Mouse (Mus musculus) stomach, embryonic 14.5 days (tissue): ENCODE measurements around the gene Gm49322. TPM values are rescaled to one million over a fixed set of nuclear protein-coding genes. Genes with fewer than 3 reads are reported as not detected.

Experiments
- microRNA-seq: library from miRNA; unstranded; fragments of <30 nt; microRNA quantifications from one replicate; pipeline ENCODE4, GENCODE M21; 2016
- polyA plus RNA-seq: library from polyadenylated mRNA; unstranded; fragments of >200 nt; fragmentation: Nextera tagmentation; extraction: Ambion mirVana; gene quantifications from 2 replicates; pipeline ENCODE4 v1.2.1, GENCODE M21; 2014

Gm49322 gene
- polyA plus RNA-seq, 1 experiment from 2014 or later = 1.5 TPM

Small RNA genes lying within 50 kb of the gene (microRNA-seq; reads per million reads assigned to microRNA genes)
- not detected for gene Mir6912

Other genes with a start within 250 kb of the Gm49322 start
- gene Plk5, start 249.6 kb upstream of the Gm49322 start, polyA plus RNA-seq = 0.30 and 0.62 TPM in 2 replicates
- 7.7 and 8.1 TPM in 2 replicates for gene Mex3d, start 218.4 kb upstream of the Gm49322 start, polyA plus RNA-seq
- gene Mbd3, start 206.5 kb upstream of the Gm49322 start, polyA plus RNA-seq = 194 and 200 TPM in 2 replicates
- 645 and 784 TPM in 2 replicates for gene Uqcr11, start 199.2 kb upstream of the Gm49322 start, polyA plus RNA-seq
- gene Tcf3, start 172.4 kb upstream of the Gm49322 start, polyA plus RNA-seq = 107 and 108 TPM in 2 replicates
- gene Onecut3, start 111.2 kb upstream of the Gm49322 start, polyA plus RNA-seq = 0.25 and 0.53 TPM in 2 replicates
- 0.11 and 0.25 TPM in 2 replicates for gene Atp8b3, start 66.9 kb upstream of the Gm49322 start, polyA plus RNA-seq
- gene Rexo1, start 44.5 kb upstream of the Gm49322 start, polyA plus RNA-seq = 22.9 and 24.3 TPM in 2 replicates
- 8.1 and 8.4 TPM in 2 replicates for gene Klf16, start 28.7 kb upstream of the Gm49322 start, polyA plus RNA-seq
- gene Abhd17a, start 15.7 kb upstream of the Gm49322 start, polyA plus RNA-seq = 89.7 and 104 TPM in 2 replicates
- gene Scamp4, start 3.1 kb upstream of the Gm49322 start, polyA plus RNA-seq = 95.9 and 106 TPM in 2 replicates
- 7.7 and 7.9 TPM in 2 replicates for gene Adat3, start 3.1 kb upstream of the Gm49322 start, polyA plus RNA-seq
- gene Csnk1g2, start 16.8 kb downstream of the Gm49322 start, polyA plus RNA-seq = 43.5 and 67.4 TPM in 2 replicates
- gene Btbd2, start 51.0 kb downstream of the Gm49322 start, polyA plus RNA-seq = 46.3 and 64.2 TPM in 2 replicates
- gene Mknk2, start 72.1 kb downstream of the Gm49322 start, polyA plus RNA-seq = 71.3 and 75.5 TPM in 2 replicates
- 47.9 and 51.1 TPM in 2 replicates for gene Mob3a, start 96.0 kb downstream of the Gm49322 start, polyA plus RNA-seq
- 16.7 and 18.4 TPM in 2 replicates for gene Izumo4, start 96.2 kb downstream of the Gm49322 start, polyA plus RNA-seq
- gene Ap3d1, start 136.2 kb downstream of the Gm49322 start, polyA plus RNA-seq = 81.7 and 85.8 TPM in 2 replicates
- gene Dot1l, start 149.2 kb downstream of the Gm49322 start, polyA plus RNA-seq = 24.5 and 25.8 TPM in 2 replicates
- gene Sf3a2, start 192.2 kb downstream of the Gm49322 start, polyA plus RNA-seq = 77.7 and 81.8 TPM in 2 replicates
- 110 and 116 TPM in 2 replicates for gene Plekhj1, start 192.6 kb downstream of the Gm49322 start, polyA plus RNA-seq
- gene Amh, start 199.2 kb downstream of the Gm49322 start, polyA plus RNA-seq = not detected in 2 replicates
- gene Jsrp1, start 207.5 kb downstream of the Gm49322 start, polyA plus RNA-seq = 0.45 and 1.4 TPM in 2 replicates
- gene Oaz1, start 220.6 kb downstream of the Gm49322 start, polyA plus RNA-seq = 1,724 and 1,898 TPM in 2 replicates
- gene Lingo3, start 238.0 kb downstream of the Gm49322 start, polyA plus RNA-seq = 0.07 and 0.23 TPM in 2 replicates
- gene Lsm7, start 249.2 kb downstream of the Gm49322 start, polyA plus RNA-seq = 321 and 361 TPM in 2 replicates
- gene Sppl2b, start 249.3 kb downstream of the Gm49322 start, polyA plus RNA-seq = 31.9 and 33.0 TPM in 2 replicates